Mouse (Mus musculus) heart, adult 8-10 months (tissue): ENCODE data around the gene Nkx2-3. TPM values are rescaled to one million over a fixed set of nuclear protein-coding genes. Genes with fewer than 3 reads are reported as not detected.

Experiments used
- DNase-seq: peaks from one replicate; pipeline ENCODE4 v3.0.0; 2022; ENCODE audit warnings: low spot score
- total RNA-seq, 4 experiments: library from RNA; stranded (reverse); gene quantifications; 2 replicates each; pipeline ENCODE4 v1.2.4; 2022

The Nkx2-3 gene
- total RNA-seq, 4 experiments from 2014 or later = not detected

DNA sequence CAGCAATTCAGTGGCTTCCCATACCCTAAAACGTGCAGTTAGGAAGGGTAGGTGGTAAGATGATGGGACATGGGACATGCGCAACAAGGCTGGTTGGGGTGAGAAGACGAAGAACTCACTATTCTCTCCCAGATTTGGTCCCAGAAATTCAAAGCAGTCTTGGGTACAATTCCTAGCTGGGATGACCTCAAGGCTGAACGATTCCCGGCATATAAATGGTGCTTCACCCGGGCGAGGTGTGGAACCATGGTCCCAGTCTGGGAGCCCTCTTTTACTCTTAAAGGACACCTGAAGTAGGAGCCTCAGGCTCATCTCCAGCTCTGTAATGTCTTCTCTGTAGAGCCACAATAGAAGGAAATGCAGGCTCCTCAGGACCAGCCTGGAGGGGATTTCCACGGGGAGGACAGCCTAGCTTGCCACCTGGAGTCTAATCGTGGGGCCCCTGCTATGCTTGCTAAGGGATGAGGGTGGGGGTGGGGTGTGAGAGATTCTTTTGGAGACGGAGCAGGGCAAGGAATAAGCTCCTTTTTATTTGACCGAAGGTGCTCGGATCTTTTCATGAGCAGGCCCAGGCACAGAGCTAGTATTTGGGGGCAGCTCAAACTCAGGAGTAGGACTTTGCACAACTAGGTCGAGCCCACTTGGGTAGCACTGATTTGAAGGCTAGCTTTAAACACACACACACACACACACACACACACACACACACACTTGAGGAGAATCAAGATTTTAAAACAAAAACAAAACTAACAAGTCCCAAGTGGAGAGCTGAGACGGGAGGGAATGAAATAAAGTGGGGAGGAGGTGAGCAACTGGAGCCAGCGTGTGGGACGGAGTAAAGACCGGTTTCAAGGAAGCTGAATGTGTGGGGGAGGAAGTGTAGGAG is 6.2 kb upstream of the Nkx2-3 start:
- DNase-seq = no peak

DNA sequence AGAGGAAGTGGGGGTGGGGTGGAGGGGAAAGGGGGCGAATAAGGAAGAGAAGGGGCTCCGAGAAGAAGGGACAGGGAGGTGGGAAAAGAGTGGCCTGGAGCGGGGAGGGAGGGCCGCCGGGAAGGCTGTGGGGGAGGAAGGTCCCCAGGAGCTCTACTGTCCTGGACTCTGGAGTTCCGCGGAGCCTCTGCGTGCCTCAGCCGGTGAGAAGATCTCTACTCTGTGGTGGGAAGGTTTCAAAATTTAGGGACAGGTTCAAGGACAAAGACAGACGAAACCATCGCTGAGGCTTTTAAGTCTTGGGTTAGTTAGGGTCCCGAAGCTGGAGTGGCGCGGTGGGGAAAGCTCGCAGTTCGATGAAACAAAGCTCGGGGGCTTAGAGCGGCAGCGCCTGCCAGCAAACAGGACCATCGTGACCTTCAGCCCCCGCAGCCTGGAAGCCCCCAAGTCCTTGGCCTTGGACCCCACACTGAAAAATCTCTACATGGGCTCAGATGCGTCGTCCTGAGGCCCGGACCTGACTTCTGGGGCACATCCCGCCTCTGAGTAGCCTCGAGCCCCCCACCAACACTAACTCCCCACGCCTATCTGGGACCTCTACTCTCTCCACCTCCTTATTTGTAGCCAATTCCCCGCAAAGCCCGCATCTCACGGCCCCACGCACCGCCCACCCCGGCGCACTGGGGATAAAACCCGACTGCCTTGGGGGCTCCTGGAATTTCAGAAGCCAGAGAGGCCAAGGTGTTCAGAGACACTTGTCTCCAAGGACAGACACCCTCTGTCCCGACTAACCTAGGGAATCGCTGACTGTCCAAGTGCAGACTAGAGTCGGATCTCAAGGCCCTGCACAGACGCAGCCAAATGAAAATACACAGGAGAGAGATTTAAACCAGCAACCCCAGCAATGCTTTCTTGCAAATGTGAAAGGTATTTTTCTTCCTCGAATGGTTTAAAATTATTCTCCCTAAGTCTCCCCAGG is 5.3 kb upstream of the Nkx2-3 start:
- no peak for DNase-seq

DNA sequence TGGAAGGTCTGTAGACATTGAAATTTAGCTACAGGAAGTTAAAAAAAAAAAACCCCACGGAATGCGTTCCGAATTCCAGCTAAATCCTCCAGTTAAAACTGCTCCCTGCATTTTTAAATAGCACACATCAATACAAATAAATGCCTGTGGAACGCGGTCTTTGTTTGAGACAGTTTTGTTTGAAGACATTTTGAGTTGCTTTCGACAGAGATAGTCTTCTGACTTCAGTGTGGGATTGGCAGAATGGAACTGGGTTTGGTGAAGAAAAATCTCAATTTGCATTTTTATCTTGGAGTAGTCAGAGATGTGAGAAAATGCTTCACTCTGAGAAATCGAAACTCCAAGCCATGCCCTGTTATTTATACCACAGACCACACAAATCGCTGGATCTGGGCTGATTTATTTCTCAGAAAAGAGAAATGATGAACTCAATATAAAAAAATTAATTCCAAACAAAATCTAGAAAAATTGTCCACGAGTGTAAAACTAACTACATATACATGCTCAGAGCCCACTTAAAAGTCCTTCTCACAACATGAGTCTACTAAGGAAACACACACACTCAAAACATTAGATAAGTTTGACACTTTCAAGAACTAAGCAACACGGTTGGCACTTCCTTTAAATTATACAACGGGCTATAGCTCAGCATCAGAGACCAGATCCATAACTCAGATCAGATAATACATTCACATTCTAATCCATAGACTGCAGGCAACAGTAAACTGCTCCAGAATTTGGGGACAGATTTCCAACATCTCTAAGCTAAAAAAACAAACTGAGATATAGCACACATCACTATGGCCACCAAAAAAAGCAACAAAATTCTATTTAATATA is 4.1 kb upstream of the Nkx2-3 start:
- no peak for DNase-seq

DNA sequence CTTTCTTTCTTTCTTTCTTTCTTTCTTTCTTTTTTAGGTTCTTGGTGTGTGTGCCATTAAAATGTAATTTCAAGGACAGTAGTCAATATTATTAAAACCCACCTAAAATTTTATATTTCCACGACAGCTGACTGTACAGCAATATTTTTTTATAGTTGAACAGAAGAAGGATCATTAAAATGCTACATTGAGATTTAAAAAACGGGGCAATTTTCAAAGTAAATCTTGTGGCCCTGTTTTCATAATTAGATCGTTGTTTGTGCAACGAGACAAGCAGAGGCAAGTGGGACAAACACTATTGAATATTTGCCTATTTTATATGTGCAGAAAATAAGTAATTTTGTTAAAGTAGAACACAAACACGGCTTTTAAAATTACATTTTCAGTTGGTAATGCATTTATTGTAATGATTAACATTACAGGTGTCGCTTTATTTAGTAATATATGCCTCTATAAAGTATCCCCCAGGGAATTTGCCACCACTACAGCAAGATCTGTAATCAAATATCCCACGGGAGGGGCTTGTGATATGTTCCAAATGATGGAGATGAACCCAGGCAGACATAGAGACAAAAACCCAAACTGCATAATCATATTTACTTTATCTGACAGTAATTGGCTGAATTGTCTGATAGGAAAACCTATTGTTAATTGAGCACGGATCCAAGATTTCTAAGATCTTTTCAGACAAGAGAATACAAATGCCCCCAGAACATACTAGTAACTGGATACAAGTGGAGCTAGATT is 3.2 kb upstream of the Nkx2-3 start:
- no peak for DNase-seq

DNA sequence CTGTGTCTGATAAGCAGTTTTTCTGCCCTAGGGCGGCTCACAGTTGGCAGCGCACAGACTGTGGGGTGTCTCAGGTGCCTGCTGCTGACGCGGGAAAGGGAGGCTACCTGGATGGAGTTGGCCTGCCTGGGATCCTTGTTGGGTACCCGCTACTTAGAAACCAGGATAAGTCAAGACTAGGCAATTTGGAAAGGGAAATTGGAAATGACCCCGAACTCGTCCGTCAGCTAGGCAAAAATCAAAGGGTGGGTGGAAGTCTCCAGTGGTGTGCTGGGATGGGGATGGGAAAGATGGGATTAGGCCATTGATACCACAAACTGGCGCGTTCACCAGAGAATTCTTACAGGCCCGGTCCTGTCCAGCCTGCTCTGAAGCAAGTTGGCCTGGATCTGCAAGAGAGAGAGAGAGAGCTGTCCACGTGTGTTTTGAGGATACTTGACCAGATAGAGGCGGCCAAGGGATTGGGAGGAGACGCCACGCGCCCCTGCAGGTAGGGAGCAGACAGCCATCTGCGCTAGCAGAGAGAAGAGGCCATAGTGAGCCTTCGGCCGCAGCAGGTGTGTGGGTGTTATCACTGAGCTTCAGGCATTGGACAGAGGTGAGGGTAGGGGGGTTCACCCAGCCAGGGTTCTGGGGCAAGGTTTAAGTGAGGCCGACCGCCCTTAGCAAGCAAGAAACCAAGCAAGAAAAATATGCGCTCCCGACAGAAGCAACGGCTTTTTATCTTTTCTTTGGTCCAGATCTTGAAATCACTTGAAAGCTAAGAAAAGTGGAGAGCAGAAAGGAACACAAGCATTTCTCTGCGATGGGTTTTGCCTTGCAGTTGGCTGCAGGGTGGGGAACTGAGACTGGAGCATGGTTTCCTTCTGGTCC is 2.4 kb upstream of the Nkx2-3 start:
- no peak for DNase-seq

DNA sequence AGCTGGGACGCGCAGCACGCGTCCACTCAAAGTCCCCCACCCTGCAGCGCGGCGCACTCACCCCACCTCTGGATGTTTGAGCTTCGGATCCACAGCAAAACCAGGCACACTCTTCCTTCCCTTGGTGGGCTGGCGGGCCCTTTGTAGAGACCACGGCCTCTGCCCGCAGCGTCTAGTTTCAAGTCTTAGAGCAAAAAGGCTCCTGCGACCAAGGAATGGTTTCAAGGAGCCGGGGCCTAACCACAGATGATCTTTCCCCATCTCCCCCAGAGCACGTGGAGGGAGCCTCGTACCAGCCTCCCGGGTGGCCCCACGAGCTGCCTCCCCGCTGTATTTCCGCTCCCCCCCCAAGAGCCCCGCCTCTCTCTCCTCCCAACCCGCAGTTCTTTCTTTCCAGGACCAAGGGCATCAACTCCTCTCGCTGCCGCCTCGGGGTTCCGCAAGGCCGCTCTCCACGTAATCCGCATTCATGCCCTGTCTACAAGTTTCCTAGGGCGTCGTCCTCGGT is 1.7 kb upstream of the Nkx2-3 start:
- no peak for DNase-seq

DNA sequence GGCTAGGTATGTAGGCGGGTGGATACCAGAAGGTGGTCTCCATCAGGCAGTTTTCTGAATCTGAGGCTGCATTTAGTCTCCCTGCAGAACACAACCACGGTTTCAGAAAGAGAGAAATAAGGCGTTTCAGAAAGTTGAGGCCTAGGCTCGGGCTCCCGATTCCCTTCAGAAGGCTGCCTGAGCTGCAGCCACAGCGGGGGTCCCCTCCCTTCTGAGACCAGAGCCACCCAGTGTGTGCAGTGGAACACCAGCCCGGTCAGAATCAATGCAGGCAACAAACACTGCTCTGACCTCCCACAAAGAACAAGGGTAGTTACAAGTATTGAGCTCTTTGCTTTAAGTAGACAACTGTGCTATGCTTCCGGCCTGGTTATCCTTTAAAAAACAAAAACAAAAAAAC is 1.0 kb upstream of the Nkx2-3 start:
- no peak for DNase-seq

DNA sequence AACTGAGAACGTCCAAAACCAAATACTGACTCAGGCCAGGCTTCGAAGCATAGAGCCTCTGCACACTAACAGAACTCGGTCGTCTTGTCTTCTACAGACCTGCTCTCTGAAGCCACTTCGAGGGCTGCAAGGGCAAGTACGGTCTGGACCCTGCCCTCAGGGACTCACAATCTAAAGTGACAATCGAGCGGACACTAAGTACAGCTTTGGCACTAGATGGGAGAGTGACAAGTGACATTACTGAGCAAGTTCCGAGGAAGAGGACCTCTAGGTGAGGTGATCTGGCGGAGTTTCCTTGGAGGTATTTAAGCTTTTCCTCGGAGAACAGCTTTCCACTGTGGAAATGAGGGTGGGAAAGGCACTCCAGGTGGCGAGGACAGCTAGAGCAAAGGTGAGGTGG is 564 bp upstream of the Nkx2-3 start:
- DNase-seq = no peak

DNA sequence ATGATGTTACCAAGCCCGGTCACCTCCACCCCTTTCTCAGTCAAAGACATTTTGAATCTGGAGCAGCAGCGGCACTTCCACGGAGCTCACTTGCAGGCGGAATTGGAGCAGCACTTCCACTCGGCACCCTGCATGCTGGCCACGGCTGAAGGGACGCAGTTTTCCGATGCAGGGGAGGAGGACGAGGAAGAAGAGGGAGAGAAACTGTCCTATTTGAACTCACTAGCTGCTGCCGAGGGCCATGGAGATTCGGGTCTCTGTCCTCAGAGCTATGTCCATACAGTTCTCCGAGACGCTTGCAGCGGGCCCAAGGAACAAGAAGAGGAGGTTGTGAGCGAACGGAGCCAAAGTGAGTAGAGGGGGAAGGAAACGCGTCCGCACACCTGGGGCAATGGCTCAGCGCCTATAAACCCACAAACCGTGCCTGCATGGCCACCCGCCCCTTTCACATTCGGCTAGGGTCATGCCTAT is 411 bp downstream of the Nkx2-3 start:
- no peak for DNase-seq

- no peak for DNase-seq
Measured at GRCm38 (mm10) chr19:43613293-43614130, 1.4 kb downstream of the Nkx2-3 start.

- DNase-seq = no peak
Measured at GRCm38 (mm10) chr19:43614341-43615073, 2.4 kb downstream of the Nkx2-3 start.

- DNase-seq = no peak
Measured at GRCm38 (mm10) chr19:43615074-43615445, 2.9 kb downstream of the Nkx2-3 start.

DNA sequence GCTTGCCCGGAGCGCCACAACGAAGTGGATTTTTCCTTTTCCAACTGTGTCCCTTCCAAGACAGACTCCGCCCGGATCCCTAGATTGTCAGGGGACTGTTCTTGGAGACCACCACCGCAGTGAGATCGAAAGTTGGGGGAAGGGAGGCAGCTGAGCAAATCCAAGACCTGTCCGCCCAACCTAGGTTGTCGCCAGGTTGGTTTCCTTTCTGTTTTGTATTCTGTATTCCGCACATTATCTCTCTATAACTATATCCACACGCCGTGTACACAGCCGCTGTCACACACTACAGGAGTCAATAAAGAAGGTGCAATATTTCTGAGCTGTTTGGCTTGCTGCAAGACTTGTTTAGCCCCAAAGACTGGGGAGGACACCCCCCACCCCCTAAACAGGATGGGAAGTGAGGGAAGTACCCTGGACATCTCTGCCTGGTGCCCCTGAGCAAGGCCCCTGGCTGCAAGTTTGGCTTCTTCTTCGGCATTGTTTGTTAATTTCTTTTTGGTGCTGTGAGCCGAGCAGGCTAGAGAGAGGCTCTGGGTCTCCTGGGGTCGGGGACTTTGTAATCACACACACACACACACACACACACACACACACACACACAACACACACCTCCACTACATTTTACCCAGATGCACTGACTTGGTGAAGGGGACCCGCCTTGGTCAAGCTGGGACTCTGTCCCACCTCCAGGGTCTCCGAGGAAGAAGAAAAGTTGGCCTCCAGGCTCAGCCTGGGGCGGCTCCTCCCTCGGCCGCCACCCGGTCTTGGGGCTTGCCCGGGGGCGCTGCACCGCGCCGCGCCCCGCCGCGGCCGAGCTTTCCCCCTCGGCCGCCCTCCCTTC is 3.7 kb downstream of the Nkx2-3 start:
- DNase-seq = no peak

DNA sequence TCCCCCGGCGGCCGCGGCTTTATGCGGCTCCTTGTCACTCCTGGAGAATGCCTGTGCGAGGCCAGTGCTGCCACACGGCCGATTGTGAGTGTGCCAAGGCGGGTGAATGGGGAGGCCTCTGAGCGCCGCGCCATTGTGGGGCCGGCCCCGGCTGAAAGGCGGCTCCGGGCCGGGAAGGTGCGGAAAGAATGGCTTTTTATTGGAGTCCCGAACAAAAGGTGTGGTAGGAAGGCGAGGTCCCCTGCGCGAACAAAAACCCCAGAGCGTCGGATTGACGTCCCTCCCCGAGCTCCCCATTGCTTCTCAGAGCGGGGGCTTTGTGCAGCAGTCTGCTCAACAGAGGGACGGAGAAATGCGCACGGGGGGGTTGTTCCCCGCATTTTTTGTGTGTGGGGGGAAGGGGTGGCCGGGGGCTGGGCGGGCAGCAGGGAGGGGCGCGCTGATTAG is 4.3 kb downstream of the Nkx2-3 start:
- no peak for DNase-seq

GRCm38 (mm10) chr19:43616889-43617288 is 4.8 kb downstream of the Nkx2-3 start:
- DNase-seq = no peak

DNA sequence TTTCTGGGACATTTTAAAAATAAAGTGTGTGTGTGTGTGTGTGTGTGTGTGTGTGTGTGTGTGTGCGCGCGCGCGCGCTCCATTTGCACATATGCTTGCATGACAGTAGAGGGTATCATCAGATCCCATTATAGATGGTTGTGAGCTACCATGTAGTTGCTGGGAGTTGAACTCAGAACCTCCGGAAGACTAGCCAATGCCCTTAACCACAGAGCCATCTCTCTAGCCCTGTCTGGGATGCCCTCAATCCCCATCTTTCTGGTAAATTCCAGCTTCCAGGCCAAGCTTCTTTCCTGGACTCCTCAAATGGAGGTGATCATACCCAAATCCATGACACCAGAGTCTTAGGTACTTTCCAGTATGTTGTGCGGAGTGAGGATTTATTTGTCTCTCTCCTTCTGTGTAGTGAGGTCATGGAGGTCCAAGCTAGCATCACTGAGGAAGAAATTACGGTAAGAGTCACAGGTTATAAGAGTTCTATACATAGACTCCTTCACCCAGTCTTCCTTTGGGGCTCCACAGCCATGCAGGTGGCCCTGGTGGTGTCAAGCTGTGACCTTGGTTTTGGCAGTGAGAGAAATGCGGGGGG is 5.7 kb downstream of the Nkx2-3 start:
- DNase-seq = no peak
